Mouse (Mus musculus) bone marrow macrophage, adult 2 months (primary cell): ENCODE results near the gene Dgkd. TPM values are rescaled to one million over a fixed set of nuclear protein-coding genes. Genes with fewer than 3 reads are reported as not detected.
"Not testable (repeated sequence)": the region's sequence is repeated elsewhere in the genome, so short reads cannot be mapped to it uniquely, and the experiment has no call there.

Experiments
- H3K27ac ChIP-seq: 2 replicates; pipeline ENCODE4 v1.5.1; 2012; ENCODE audit warnings: low read depth, low read length; ENCODE audit not compliant: insufficient read depth
- H3K4me1 ChIP-seq: 2 replicates; pipeline ENCODE4 v1.6.1; 2012; ENCODE audit warnings: low read length; ENCODE audit not compliant: control insufficient read depth, insufficient read depth
- H3K4me3 ChIP-seq: 2 replicates; pipeline ENCODE4 v1.5.1; 2012; ENCODE audit warnings: mild to moderate bottlenecking, low read length, moderate library complexity; ENCODE audit not compliant: insufficient read depth
- CTCF ChIP-seq: IDR thresholded peaks from 2 replicates; pipeline ENCODE4 v1.5.1; 2012; ENCODE audit warnings: low read depth, mild to moderate bottlenecking, low read length, moderate library complexity
- POLR2A ChIP-seq: IDR thresholded peaks from 2 replicates; pipeline ENCODE4 v1.6.1; 2012; ENCODE audit warnings: mild to moderate bottlenecking, low read depth, low read length, borderline replicate concordance
- polyA plus RNA-seq: library from polyadenylated mRNA; stranded (reverse); fragments of >200 nt; gene quantifications from 2 replicates; pipeline ENCODE4 v1.2.4, GENCODE M21; 2012; ENCODE audit not compliant: missing spikeins, insufficient read depth, insufficient read length

Dgkd gene
- 91.0 and 100 TPM in 2 replicates for polyA plus RNA-seq

DNA sequence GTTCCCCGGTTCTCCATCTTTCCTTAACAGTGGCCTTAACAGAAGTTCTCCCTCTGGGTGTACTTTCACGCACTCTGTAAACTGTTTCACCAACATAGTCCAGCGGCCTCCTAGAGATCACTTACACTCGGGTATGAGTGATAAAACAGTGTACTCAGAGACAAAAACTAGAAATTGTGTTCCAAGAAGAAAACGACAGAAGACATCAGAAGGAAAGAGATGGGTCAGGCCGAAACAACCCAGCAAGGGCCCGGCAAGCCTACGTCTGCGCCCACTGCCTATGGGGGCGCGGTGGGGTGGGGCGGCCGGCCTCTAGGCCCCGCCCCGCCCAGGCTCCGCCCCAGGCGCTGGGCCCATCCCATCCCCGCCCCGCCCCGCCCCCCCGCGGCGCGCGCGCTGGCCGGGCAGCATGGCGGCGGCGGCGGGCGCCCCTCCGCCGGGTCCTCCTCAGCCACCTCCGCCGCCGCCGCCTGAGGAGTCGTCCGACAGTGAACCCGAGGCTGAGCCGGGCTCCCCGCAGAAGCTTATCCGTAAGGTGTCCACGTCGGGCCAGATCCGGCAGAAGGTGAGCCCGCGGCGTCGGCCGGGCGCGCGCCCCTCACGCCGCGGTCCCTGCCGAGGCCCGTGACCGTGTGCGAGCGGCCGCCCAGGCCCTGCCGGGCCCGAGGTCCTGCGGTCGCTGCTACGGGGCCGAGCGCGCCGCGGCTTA lies at the start of gene Dgkd:
Gene Dgkd, plus strand, starts transcription at position 396 of the 709 bp plus-strand sequence.
- H3K27ac ChIP-seq, result peak within 1 kb of the TSS; percentile 99
- H3K4me1 ChIP-seq, result peaks cover 60% of the 10 kb centered on the region
- TF ChIP-seq CTCF, result no peak
- peak; percentile 92; the same call in 1 of the 2 replicates for TF ChIP-seq POLR2A
- peak within 1 kb of the TSS; percentile 96 for H3K4me3 ChIP-seq

DNA sequence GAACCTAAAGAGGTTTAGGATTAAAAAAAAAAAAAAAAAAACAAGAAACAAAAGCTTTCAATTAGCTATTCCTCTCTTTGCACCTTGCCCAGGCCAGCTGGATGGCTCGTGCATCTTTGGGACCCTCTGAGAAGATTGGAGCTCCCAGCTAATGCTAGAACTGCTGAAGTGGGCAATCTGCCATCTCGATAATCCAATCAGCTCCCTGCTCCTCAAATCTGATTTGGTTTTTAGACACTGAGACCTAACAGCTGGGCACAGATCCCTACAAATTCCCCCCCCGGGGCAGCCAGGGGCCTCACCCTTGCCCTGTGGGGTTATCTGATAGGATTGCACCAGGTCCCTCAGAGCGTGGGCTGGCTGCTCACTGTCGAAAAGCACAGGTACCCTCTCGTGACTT lies 49.5 kb upstream of the Dgkd start, which contains the start of gene Sag:
Gene Sag, plus strand, starts transcription at position 105 of the 400 bp plus-strand sequence.
- Histone ChIP-seq H3K4me1 (peaks cover 8% of the 10 kb centered on the region), H3K4me3 (no peak within 1 kb of the TSS), H3K27ac (no peak within 1 kb of the TSS; the same call in 1 of the 2 replicates)
- no peak for TF ChIP-seq POLR2A

DNA sequence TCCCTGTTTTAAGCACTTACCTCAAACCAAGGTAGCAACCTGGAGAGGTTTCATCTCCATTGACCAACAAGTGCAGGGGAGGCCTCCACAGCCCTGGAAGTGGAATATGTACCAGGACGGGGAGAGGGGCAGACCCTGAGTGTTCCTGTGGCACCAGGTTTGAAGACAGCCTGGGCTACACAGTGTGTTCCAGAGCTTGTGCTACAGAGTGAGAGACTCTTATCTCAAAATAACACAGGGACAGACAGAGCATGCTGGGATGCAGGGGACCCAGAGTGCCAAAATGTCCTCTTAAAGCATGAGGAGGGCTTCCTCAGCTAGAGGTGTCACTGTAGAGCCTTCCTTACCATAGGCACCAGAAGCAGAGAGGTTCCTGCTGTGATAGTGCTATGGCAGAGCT lies 45.3 kb upstream of the Dgkd start:
- Histone ChIP-seq H3K4me1 (peaks cover 23% of the 10 kb centered on the region), H3K4me3 (no peak overlapping the region), H3K27ac (no peak overlapping the region)
- no peak for TF ChIP-seq CTCF
- no peak for TF ChIP-seq POLR2A

DNA sequence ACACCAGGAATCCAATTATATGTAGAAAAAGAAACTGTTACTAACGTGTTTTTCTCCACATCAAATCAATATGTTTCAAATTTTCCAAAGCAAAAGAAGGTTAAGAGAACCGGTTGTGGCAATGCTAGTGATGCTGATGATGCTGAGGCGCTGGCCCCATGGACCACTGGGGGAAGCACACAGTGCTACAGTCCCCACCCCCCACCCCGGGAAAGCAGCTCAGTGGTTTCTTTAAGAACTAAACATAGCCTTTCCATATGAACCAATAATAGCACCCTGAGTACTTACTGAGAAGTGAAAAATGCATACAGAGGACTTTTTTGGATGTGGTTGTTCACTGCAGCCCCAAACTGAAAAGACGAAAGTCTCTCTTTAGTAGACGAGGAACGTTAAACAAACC lies 41.7 kb upstream of the Dgkd start:
- TF ChIP-seq CTCF, result no peak
- no peak for TF ChIP-seq POLR2A
- no peak overlapping the region for H3K4me3 ChIP-seq
- H3K27ac ChIP-seq, result peak overlapping the region; percentile 71
- H3K4me1 ChIP-seq, result peaks cover 41% of the 10 kb centered on the region

DNA sequence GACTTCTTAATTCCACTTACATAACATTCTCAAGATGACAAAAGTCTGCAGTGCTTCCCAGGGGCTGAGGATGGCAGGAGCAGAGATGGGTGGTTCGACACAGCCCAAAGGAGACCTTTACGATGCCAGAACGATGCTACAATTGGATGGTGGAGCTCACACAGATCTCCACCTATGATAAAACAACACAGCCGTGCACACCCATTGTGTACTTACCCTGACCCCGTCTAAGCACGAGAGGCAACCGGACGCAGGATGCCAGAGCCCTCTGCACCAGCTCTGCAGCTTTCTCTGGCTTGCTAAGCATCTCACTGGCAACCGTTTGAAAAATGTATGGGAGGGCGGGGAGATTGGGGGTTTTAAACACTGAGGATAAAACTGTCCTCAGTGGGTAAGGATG lies 41.0 kb upstream of the Dgkd start:
- peaks cover 35% of the 10 kb centered on the region for H3K4me1 ChIP-seq
- TF ChIP-seq CTCF (no peak), POLR2A (no peak)
- H3K27ac ChIP-seq, result no peak overlapping the region

DNA sequence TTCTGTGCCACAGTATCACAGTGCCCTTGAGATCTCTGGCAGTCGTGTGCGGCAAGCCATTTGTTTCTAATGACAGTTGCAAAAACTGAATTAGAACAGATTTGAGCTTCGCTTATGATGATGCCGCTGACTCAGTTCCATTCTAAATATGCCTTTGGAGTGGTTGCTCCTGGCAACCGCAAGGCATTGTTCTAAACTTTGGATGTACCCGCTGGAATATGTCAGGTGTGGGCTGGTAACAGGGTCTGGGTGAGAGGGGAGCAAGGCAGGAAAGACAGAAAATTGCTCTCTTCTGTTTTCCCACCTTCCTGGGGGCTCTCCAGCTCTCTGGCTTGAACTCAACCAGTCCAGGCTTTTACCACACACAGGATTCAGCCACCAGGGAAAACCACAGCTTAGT lies 39.9 kb upstream of the Dgkd start:
- no peak overlapping the region for H3K27ac ChIP-seq

More for the DNA sequence above, 41.0 kb upstream of the Dgkd start:
- H3K4me3 ChIP-seq, result no peak overlapping the region

DNA sequence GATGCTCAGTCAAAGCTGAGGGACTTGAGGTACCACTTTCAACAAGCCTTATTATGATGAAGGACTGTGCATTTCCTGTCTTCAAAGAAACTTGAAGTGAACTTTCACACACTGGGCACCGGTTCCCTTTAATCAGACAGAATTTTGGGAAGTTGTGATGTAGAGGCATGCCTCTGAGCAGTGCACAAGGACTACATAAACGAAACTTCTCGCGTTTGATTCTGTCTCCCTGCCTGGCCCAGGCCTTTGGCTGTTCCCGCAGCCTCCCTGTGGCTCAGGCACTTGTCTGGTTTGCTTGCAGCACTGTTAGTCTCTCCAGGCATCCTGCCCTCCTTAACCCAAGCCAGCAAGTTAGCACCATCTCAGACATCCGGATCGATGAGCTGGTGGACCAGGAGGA lies 39.4 kb upstream of the Dgkd start:
- TF ChIP-seq POLR2A (no peak), CTCF (no peak)
- Histone ChIP-seq H3K4me3 (no peak overlapping the region), H3K27ac (peak overlapping the region; percentile 46), H3K4me1 (peaks cover 35% of the 10 kb centered on the region)

More for the DNA sequence above, 39.9 kb upstream of the Dgkd start:
- H3K4me1 ChIP-seq, result peaks cover 35% of the 10 kb centered on the region
- H3K4me3 ChIP-seq, result no peak overlapping the region
- TF ChIP-seq POLR2A, result no peak
- TF ChIP-seq CTCF, result no peak

DNA sequence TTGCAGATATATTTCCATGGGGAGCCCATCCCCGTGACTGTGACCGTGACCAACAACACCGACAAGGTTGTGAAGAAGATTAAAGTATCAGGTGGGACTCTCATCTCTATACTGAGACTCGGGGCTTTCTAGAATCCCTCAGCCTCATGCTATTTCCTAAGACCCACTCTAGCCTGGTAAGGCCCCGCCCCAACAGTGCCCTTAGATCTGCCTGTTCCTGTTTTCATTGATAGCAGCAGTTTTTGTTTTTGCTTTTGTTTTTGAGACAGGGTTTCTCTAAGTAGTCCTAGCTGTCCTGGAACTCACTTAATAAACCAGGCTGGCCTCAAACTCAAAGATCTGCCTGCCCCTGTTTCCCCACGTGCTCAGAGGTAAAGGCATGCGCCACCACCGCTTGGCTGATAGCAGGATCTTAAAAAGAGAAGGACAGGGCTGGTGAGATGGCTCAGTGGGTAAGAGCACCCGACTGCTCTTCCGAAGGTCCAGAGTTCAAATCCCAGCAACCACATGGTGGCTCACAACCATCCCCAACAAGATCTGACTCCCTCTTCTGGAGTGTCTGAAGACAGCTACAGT lies 28.6 kb upstream of the Dgkd start:
- Histone ChIP-seq H3K4me3 (no peak overlapping the region), H3K27ac (no peak overlapping the region), H3K4me1 (peaks cover 23% of the 10 kb centered on the region)
- TF ChIP-seq CTCF (no peak), POLR2A (no peak)

DNA sequence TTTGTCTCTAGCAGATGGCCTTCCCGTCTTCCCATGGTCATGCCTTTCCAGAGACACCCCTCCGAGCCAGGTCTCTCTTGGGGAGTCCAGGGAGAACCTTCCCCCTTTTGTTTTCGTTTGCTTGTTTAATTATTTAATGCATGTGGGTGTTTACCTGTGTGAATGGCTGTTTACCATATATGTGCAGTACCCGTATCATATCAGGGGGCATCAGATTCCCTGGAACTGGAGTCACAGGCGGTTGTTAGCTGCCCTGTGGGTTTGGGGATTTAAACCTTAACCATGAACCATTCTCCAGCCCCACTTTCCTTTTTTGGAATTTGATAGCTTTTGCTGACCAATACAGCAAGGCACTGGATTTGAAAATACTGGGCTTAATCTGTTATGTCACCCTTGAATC lies 27.8 kb upstream of the Dgkd start:
- TF ChIP-seq POLR2A, result no peak
- no peak for TF ChIP-seq CTCF
- Histone ChIP-seq H3K4me1 (peaks cover 30% of the 10 kb centered on the region), H3K27ac (no peak overlapping the region), H3K4me3 (no peak overlapping the region)

DNA sequence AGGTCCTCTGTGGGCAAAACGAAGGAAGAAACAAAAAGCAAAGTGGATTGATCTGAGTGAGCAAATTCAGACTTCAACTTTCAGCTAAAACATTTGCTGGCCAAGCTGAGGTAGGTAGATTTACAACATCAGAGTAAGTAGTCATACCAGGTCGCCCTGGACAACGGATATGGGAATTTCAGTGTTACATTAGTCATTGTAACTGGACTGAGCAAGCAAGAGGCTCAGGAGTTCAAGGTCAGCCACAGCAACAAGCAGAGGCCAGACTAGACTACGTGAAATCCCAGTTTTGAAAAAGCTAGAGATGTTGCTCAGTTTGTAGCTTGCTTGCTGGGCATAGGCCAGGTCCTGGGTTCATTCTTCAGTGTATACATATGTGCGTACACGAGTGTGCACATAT lies 27.1 kb upstream of the Dgkd start:
- no peak overlapping the region for H3K4me3 ChIP-seq
- H3K27ac ChIP-seq, result no peak overlapping the region
- peaks cover 34% of the 10 kb centered on the region for H3K4me1 ChIP-seq
- TF ChIP-seq POLR2A, result no peak
- TF ChIP-seq CTCF, result no peak

DNA sequence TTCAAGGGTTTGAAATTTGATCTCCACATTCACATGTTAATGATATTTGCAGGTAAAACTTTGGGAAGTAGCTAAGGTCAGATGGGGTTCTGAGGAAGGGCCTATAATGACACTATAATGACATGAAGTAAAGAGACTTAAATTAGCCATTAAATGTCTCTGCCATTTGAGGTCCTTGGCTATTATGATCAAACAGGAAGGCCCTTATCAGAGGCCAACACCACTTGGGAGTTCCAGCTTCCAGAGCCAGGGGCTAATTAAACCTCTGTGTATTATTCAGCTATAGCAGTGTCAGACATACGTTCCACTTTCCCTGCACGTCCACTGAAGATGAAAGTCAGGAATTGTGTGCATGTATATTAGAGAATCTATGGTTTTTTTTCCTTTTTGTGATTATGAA lies 26.6 kb upstream of the Dgkd start:
- Histone ChIP-seq H3K4me3 (no peak overlapping the region), H3K27ac (no peak overlapping the region), H3K4me1 (peaks cover 34% of the 10 kb centered on the region)
- no peak for TF ChIP-seq POLR2A
- TF ChIP-seq CTCF, result no peak

DNA sequence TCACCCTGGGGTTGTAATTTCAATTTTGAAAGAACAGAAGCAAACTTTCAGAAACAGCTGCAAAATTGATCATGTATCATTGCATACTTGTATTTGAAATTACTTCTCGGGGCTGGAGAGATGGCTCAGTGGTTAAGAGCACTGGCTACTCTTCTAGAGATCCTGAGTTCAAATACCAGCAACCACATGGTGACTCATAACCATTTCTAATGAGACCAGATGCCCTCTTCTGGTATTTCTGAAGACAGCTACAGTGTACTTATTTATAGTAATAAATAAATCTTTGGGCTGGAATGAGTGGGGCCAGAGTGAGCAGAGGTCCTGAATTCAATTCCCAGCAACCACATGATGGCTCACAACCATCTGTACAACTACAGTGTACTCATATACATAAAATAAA lies 25.6 kb upstream of the Dgkd start:
- peak overlapping the region; percentile 100 for H3K27ac ChIP-seq
- H3K4me3 ChIP-seq, result not testable (repeated sequence)
- H3K4me1 ChIP-seq, result peaks cover 34% of the 10 kb centered on the region
